Mouse (Mus musculus) midbrain, embryonic 13.5 days (tissue): ENCODE results near the gene Grm8. TPM values are rescaled to one million over a fixed set of nuclear protein-coding genes. Genes with fewer than 3 reads are reported as not detected.

Source experiments
- ATAC-seq: fragments of 200-750 bp; cut with Nextera tagmentation; 2 replicates; pipeline ENCODE4 v1.8.0; 2017; ENCODE audit warnings: mild to moderate bottlenecking, moderate TSS enrichment, moderate library complexity
- H3K27ac ChIP-seq: fragments of 300-500 bp; sonication (generic); 2 replicates; pipeline ENCODE4 v1.5.1; 2015; ENCODE audit warnings: inconsistent platforms, mild to moderate bottlenecking, moderate library complexity
- H3K27me3 ChIP-seq: fragments of 300-500 bp; sonication (generic); 2 replicates; pipeline ENCODE4 v1.6.1; 2015; ENCODE audit warnings: mild to moderate bottlenecking, inconsistent platforms
- H3K36me3 ChIP-seq: fragments of 300-500 bp; sonication (generic); 2 replicates; pipeline ENCODE4 v1.6.1; 2015; ENCODE audit warnings: mild to moderate bottlenecking, inconsistent platforms
- H3K4me1 ChIP-seq: fragments of 300-500 bp; sonication (generic); replicated peaks from 2 replicates; pipeline ENCODE4 v1.6.1; 2015; ENCODE audit warnings: inconsistent platforms
- H3K4me2 ChIP-seq: fragments of 300-500 bp; sonication (generic); replicated peaks from 2 replicates; pipeline ENCODE4 v1.6.1; 2015; ENCODE audit warnings: moderate library complexity, mild to moderate bottlenecking, inconsistent platforms
- H3K4me3 ChIP-seq: fragments of 300-500 bp; sonication (generic); replicated peaks from 2 replicates; pipeline ENCODE4 v1.5.1; 2015; ENCODE audit warnings: mild to moderate bottlenecking, inconsistent platforms
- H3K9ac ChIP-seq: fragments of 300-500 bp; sonication (generic); replicated peaks from 2 replicates; pipeline ENCODE4 v1.6.1; 2015; ENCODE audit warnings: mild to moderate bottlenecking, inconsistent platforms
- H3K9me3 ChIP-seq: fragments of 300-500 bp; sonication (generic); 2 replicates; pipeline ENCODE4 v1.6.1; 2016; ENCODE audit warnings: mild to moderate bottlenecking, inconsistent platforms
- WGBS: fragments of 180-500 bp; shearing (Covaris S2); methylation state at CpG from one replicate; pipeline ENCODE4 v1.1.7; 2015; 5-methylcytosine and 5-hydroxymethylcytosine counted together
- polyA plus RNA-seq: library from polyadenylated mRNA; unstranded; fragments of >200 nt; fragmentation: Nextera tagmentation; extraction: Ambion mirVana; gene quantifications from 2 replicates; pipeline ENCODE4 v1.2.1, GENCODE M21; 2015

The Grm8 gene
- polyA plus RNA-seq, 1 experiment from 2014 or later: 7.1 TPM

DNA sequence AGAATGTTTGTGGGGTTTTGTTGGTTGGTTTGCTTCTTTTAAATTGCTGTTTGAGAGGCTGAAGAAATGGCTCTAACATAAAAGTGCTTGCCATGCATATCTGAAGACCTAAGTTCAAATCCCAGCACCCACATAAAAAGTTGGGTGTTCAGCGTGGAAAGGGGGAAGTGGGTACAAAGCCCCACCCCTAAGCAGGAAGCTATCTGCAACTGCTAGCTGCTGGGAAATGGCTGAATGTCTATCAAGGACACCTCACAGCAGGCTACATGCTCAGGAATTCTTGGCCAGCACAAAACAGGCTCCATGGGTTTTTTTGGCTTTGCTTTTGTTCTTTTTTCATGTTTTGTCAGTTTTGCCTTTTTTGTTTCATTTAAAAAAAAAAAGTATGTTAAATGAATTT is 20.1 kb downstream of the Grm8 start:
- H3K9me3 ChIP-seq: no peaks in the 10 kb centered on the region
- H3K27ac ChIP-seq: no peak overlapping the region
- no peak overlapping the region for H3K9ac ChIP-seq
- no peak overlapping the region for H3K4me2 ChIP-seq
- no peak overlapping the region for H3K4me3 ChIP-seq
- no peak for ATAC-seq
- WGBS: 78% methylated on average over 1 of the region's 1 CpGs
- H3K27me3 ChIP-seq: no peaks in the 10 kb centered on the region
- H3K36me3 ChIP-seq: no peaks in the 10 kb centered on the region
- no peaks in the 10 kb centered on the region for H3K4me1 ChIP-seq

DNA sequence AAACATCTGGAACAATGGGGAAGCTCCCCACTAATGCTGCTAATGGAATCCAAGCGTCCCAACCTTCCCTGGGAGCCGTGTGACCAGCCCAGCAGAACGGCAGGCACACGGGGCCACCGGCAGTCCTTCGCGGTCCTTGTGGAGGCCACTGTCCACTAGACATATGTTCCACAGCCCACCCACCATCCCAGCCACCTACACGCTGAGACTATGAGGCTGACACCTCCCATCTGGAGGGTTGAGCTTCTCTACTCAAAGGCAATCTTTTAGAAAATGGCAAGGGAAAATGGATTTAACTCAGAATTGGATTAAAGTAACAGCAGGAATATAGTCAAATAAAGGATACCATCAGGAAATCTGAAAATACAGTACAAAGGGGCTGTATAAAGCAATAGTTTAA is 23.4 kb downstream of the Grm8 start:
- Histone ChIP-seq H3K9ac (no peak overlapping the region), H3K36me3 (no peaks in the 10 kb centered on the region), H3K4me1 (no peaks in the 10 kb centered on the region), H3K27ac (no peak overlapping the region), H3K4me3 (no peak overlapping the region), H3K9me3 (no peaks in the 10 kb centered on the region), H3K4me2 (no peak overlapping the region), H3K27me3 (no peaks in the 10 kb centered on the region)
- no peak for ATAC-seq
- 86% methylated on average over 8 of the region's 8 CpGs for WGBS

DNA sequence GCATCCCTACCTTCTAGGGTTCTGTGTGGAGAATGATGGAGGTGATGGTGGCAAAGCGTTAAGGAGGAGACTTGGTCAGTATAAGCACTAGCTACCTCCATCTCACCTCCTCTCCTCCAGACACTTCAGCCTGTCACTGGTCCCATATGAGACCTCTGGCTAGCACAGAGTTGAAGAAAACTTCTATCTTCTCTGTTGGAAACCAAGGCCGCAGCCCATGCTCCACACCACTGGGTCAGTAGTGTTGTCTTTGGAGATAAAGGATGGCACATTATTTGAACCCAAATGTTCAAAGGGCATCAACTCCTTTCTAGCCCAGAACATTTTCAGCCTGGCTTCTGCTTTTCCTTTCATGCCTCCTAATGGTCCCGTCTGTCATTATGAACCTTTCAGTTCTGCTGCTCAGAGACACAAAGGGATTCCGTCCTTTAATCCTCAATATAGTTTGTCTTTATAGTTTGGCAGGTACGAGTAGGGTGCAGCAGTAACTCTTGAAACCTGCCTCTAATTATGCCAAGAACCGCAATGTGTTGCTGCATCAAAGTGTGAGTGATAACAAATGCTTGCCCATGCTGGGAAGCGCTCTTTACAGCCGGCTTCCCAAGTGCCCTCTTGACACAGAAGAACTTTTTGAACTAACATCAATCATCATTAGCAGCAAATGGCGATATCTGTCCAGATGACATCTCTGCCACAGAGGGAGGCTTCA is 32.2 kb downstream of the Grm8 start:
- Histone ChIP-seq H3K4me2 (no peak overlapping the region), H3K4me1 (no peaks in the 10 kb centered on the region), H3K27ac (no peak overlapping the region), H3K36me3 (no peaks in the 10 kb centered on the region), H3K4me3 (no peak overlapping the region), H3K9ac (no peak overlapping the region), H3K27me3 (no peaks in the 10 kb centered on the region), H3K9me3 (no peaks in the 10 kb centered on the region)
- 59% methylated on average over 9 of the region's 9 CpGs for WGBS
- ATAC-seq: peak; percentile 62; the same call in 1 of the 2 replicates

DNA sequence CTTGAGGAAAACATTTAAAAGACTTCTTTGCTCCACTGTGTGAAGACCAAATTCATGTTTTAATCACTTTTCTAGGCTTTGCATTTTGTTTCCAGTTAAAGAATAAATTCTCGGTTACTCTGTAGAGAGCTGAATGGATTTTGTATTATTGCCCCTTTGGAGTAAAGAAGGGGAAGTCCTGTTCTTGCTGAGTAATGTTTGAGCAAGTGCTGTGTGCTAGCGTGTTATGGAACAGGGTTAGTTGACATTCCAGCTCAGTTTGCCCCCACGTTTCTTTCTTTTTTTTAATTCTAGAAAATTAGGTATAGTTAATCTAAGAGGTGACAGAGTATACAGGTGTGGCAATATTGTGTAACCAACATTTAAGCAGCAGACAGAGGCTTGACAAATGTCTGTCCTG is 35.0 kb downstream of the Grm8 start:
- no peaks in the 10 kb centered on the region for H3K36me3 ChIP-seq
- no peaks in the 10 kb centered on the region for H3K9me3 ChIP-seq
- WGBS: 90% methylated on average over 3 of the region's 3 CpGs
- no peak overlapping the region for H3K4me3 ChIP-seq
- no peak overlapping the region for H3K9ac ChIP-seq
- H3K4me2 ChIP-seq: no peak overlapping the region
- no peak overlapping the region for H3K27ac ChIP-seq
- no peaks in the 10 kb centered on the region for H3K4me1 ChIP-seq
- ATAC-seq: no peak
- no peaks in the 10 kb centered on the region for H3K27me3 ChIP-seq

DNA sequence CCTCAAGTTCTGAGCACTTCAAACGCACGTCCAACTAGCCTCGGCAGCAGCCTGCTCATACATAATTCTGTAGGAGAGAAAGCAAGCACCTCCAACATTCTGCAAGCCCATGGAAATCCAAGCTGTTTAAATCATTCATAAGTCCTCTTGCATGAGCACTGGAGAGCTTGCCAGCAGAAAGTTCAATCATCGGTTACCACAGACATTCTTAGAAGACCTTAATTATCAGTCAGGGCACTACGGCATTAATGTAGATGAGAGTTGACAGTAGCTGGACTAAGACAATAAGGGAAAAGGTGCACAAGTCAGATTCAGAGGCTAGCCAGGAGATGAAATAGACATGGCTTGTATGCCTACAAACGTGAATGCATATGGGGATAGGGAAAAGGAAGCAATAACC is 42.5 kb downstream of the Grm8 start:
- WGBS: 86% methylated on average over 6 of the region's 6 CpGs
- Histone ChIP-seq H3K4me1 (no peaks in the 10 kb centered on the region), H3K9ac (no peak overlapping the region), H3K36me3 (no peaks in the 10 kb centered on the region), H3K4me2 (no peak overlapping the region), H3K27ac (no peak overlapping the region), H3K27me3 (no peaks in the 10 kb centered on the region), H3K4me3 (no peak overlapping the region), H3K9me3 (no peaks in the 10 kb centered on the region)
- no peak for ATAC-seq

DNA sequence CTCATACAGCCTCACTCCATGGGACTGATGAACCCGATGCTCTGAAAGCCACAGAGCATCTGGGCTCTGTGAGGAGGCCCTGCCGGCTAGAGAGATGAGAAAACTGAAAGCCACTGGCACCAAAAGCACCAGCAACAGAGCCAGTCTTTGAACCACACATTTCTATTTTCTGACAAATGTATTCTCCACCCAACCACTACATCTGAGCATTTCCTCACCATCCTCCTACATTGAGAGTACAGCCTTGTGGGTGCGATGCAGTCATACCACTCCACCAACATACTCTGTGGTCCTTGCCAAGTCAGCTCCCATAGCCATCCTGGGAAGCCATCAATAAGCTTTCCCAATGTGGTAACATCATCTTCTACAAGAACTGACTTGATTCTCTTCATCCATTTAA is 43.1 kb downstream of the Grm8 start:
- Histone ChIP-seq H3K4me3 (no peak overlapping the region), H3K27ac (no peak overlapping the region), H3K9me3 (no peaks in the 10 kb centered on the region), H3K4me1 (no peaks in the 10 kb centered on the region), H3K4me2 (no peak overlapping the region), H3K27me3 (no peaks in the 10 kb centered on the region), H3K9ac (no peak overlapping the region), H3K36me3 (no peaks in the 10 kb centered on the region)
- WGBS: 93% methylated on average over 3 of the region's 3 CpGs
- no peak for ATAC-seq

DNA sequence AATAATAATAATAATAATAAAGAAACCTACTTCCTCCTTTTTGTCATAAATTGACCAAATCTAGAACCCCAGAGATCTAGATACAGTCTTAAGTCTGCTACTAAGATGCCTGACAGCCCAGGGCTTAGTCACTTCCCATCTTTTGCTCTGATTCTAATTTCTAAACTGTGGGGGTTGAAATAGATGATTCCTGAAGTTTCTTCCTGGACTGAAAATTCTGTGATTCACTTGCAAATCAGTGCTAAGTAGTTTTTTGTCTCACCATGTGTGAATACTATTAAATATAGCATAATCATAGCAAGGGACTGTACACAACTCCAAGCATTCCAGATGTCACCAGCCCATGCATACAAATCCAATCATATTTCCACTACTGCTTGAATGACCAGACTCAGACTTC is 44.0 kb downstream of the Grm8 start:
- Histone ChIP-seq H3K4me3 (no peak overlapping the region), H3K27ac (no peak overlapping the region), H3K36me3 (no peaks in the 10 kb centered on the region), H3K4me1 (no peaks in the 10 kb centered on the region), H3K27me3 (no peaks in the 10 kb centered on the region), H3K9ac (no peak overlapping the region), H3K9me3 (no peaks in the 10 kb centered on the region), H3K4me2 (no peak overlapping the region)
- ATAC-seq: no peak

DNA sequence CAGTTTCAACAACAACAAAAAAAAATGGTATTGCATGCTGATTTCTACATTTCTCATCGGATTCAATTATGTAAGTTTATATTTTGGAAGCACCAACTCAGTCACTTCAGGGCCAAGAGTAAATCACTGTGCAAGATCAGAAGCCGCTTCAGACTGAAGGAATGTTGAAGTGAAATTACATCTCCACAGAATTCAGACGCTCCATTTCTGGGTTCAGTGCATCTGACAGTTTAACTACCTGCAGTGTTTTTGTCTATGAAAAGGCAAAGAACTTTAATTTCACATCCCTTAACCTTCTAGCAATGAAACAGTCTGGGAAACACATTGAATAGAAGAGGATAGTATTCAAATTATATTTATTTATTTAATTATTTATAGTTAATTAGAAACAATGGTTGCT is 59.4 kb downstream of the Grm8 start:
- H3K36me3 ChIP-seq: no peaks in the 10 kb centered on the region
- WGBS: 85% methylated on average over 3 of the region's 3 CpGs

DNA sequence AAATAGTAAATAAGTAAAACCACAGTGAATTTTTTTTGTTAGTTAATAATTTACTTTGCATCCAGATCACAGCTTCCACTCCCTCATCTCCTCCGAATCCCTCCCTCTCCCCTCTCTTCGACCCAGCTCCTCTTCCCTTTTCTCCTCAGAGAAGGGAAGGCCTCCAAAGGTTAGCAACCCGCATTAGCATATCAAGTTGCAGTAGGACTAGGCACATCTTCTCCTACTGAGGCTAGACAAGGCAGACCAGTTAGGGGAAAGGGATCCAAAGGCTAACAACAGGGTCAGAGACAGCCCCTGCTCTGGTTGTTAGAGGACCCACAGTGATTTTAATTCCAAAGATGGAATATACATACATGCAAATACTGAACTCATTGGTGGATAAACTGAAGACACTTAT is 60.5 kb downstream of the Grm8 start:
- no peak for ATAC-seq
- Histone ChIP-seq H3K27me3 (no peaks in the 10 kb centered on the region), H3K4me1 (no peaks in the 10 kb centered on the region), H3K9ac (no peak overlapping the region), H3K4me2 (no peak overlapping the region), H3K27ac (no peak overlapping the region), H3K4me3 (no peak overlapping the region), H3K9me3 (no peaks in the 10 kb centered on the region), H3K36me3 (no peaks in the 10 kb centered on the region)
- 60% methylated on average over 3 of the region's 3 CpGs for WGBS

More for the DNA sequence above, 59.4 kb downstream of the Grm8 start:
- no peak overlapping the region for H3K4me2 ChIP-seq
- no peaks in the 10 kb centered on the region for H3K9me3 ChIP-seq
- no peak overlapping the region for H3K4me3 ChIP-seq
- no peaks in the 10 kb centered on the region for H3K27me3 ChIP-seq
- no peak overlapping the region for H3K9ac ChIP-seq
- H3K4me1 ChIP-seq: no peaks in the 10 kb centered on the region
- ATAC-seq: no peak
- H3K27ac ChIP-seq: no peak overlapping the region

DNA sequence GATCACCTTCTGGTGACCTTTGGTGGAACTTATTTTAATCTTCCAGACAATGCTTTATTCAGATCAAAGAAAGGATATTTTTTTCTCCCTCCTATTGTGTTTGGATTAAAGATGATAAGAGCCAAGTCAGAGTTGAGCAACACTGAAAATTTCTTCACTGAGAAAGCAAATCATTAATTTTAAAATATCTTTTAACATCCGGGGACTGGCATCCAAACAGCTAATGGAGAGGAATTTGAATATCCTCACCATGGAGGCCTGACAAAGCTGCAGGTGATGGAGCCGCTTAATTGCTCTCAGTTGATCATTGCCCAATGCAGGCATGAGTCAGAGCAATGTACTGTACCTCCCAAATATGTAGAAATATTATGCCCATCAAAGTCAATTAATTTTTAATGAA is 83.0 kb downstream of the Grm8 start:
- Histone ChIP-seq H3K9ac (no peak overlapping the region), H3K4me1 (no peaks in the 10 kb centered on the region), H3K4me3 (no peak overlapping the region), H3K27ac (no peak overlapping the region), H3K9me3 (no peaks in the 10 kb centered on the region), H3K27me3 (no peaks in the 10 kb centered on the region), H3K36me3 (no peaks in the 10 kb centered on the region), H3K4me2 (no peak overlapping the region)
- 60% methylated on average over 2 of the region's 2 CpGs for WGBS
- no peak for ATAC-seq

DNA sequence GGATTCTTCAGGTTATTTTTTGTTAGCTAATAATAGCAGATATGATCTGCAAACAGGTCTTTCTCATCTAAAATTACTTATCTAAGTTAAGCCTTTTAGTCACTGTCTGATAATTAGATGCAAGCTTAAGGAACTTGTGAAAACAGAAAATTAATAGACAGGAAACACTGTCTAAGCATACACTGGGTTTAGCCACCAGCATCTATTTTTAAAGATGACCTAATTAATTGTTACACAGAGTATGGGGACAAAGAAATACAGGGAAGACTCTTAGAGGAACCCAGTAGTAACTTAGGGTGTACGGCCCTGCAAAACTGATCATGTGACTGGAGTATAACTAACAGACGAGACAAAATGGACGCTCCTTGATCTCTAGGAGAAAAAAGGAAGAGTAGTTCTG is 92.6 kb downstream of the Grm8 start:
- Histone ChIP-seq H3K4me1 (no peaks in the 10 kb centered on the region), H3K4me3 (no peak overlapping the region), H3K27me3 (no peaks in the 10 kb centered on the region), H3K9me3 (no peaks in the 10 kb centered on the region), H3K9ac (no peak overlapping the region), H3K4me2 (no peak overlapping the region), H3K27ac (no peak overlapping the region), H3K36me3 (no peaks in the 10 kb centered on the region)
- WGBS: 86% methylated on average over 3 of the region's 3 CpGs
- no peak for ATAC-seq

DNA sequence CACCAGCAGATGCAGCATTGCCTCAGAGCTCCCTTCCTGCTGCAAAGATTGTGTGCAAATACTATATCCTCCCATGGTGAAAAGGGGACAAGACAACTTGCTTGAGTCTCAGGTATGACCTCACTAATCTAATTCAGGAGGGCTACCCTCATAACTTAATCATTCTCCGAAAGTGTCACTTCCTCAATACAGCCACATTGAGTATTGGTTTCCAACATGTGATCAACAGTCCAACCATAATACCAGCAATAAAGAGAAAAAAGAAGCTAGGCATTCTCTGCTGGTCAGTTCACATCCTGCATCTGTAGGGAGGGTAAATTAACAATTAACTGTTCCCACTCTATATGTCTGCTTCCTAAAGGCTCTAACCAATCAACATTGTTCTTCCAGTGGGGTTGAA is 94.2 kb downstream of the Grm8 start:
- no peaks in the 10 kb centered on the region for H3K36me3 ChIP-seq
- 91% methylated on average over 1 of the region's 1 CpGs for WGBS
- H3K4me3 ChIP-seq: no peak overlapping the region
- no peak overlapping the region for H3K27ac ChIP-seq
- H3K9me3 ChIP-seq: no peaks in the 10 kb centered on the region
- no peak overlapping the region for H3K9ac ChIP-seq
- no peaks in the 10 kb centered on the region for H3K27me3 ChIP-seq
- H3K4me1 ChIP-seq: no peaks in the 10 kb centered on the region
- ATAC-seq: no peak
- H3K4me2 ChIP-seq: no peak overlapping the region

DNA sequence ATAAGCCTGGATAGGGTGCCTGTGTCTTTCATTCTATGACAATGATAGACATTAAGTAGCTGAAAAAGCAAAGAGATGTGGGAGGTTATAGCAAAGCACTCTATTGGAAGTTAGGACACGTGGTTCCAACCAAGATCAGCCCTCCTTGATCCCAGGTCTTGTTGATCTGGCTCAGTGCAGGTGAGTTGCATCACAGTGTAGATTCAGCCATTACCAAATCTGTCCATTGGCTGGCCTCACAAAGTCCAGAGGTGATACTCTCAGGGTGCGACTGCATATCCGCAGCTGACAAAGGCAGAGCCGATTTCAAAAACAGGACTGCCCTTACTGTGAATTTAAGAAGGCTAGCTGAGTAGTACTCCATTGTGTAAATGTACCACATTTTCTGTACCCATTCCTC is 103.0 kb downstream of the Grm8 start:
- Histone ChIP-seq H3K4me2 (no peak overlapping the region), H3K27me3 (no peaks in the 10 kb centered on the region), H3K36me3 (no peaks in the 10 kb centered on the region), H3K4me1 (no peaks in the 10 kb centered on the region), H3K27ac (no peak overlapping the region), H3K9ac (no peak overlapping the region), H3K4me3 (no peak overlapping the region), H3K9me3 (no peaks in the 10 kb centered on the region)
- no peak for ATAC-seq
- 93% methylated on average over 4 of the region's 4 CpGs for WGBS
